Mouse (Mus musculus): ENCODE results near the gene Zfp277.

The Zfp277 gene

DNA sequence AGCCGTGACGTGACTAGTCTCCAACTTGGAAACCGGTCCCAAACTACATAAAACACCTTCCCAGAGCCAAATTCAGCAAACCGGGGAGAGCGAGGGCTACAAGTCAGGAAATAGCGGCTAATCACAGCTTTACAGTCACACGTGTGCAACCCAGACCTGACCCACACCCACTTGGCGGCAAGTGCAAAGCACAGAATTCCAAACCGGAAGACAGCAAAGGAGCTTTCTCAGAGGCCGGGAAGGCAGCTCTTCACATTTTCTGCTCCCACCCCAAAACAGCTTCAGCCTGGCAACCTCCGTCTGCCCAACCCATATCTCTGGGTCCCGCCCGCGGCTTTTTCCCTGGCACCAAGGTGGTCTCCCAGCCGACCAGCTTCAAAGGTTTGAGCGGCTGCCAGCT lies 496 bp downstream of the Zfp277 start:
- DNase-seq (ENCODE audit: low read depth, low spot score): no peak

DNA sequence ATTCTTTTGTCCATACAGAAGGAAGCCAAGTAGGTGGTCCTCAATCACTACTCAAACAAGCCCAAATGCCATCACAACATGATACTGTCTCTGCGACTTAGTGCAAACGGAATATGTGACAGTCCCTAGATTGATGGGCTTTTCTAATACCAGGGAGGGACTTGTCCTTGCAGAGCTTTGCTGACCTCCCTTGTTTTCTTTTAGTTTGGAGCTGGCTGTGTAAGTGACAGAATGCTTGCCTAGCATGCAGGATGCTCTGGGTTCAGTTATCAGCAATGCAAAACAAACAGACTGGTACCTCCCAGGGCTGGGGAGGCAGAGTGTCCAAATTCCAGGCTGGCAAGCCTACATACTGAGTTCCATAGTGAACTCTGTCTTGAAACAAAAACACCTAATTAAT lies 7.7 kb downstream of the Zfp277 start:
- DNase-seq (ENCODE audit: low read depth, low spot score): no peak

DNA sequence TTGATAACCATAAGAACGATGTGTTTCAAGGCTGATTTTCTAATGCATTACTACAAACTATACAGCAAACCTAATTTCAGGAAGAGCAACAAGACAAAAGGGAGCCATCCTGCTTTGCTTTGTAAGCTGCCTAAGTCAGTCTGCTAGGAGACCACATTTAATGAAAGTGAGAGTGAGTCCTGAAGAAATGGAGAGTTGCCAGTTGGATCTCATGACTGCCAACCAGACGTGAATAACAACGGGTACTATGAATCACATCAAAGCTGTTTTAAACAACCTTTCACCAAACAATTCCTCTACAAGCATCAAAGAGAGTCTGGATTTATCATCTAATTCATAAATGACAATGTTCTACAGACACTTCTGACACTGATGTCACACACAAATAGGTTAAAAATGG lies 11.6 kb downstream of the Zfp277 start:
- no peak for DNase-seq (ENCODE audit: low read depth, low spot score)

DNA sequence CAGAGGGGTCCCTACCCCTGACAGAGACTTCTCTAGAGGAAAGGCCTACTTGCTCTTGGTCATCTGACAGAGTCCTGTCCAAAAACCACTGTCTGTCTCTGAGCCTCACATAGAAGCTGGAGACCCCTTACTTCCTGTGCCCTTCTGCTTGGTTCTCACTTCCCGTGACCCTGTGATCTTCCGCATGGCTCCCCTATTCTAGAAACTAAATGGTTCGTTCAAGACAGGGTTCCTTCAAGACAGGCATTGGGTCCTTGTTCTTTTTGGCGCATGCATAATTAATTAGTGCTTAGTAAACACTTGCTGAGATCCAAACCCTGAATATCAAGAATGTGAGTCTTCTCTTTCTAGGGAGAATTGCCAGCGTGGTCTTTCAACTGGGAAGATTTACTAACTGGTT lies 14.6 kb downstream of the Zfp277 start:
- no peak for DNase-seq (ENCODE audit: low read depth, low spot score)

DNA sequence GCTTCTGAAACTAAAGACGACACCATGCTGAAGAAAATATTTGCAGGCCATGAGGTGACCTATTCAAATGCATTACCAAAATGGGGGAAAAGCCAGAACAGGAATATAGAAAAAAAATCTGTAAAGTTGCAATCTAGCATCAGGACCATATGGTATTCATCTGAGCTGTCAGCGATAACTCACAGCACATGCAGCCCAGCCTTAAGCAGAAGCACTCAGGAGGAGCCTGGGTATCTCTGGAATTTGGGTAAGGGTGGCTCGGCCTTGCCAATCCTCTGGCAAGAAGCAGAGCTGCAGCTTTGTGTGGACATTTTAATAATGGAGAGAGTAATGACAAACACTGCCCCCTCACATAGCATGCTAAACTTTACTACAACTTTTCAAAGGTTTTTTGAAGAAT lies 15.7 kb downstream of the Zfp277 start:
- no peak for DNase-seq (ENCODE audit: low read depth, low spot score)

DNA sequence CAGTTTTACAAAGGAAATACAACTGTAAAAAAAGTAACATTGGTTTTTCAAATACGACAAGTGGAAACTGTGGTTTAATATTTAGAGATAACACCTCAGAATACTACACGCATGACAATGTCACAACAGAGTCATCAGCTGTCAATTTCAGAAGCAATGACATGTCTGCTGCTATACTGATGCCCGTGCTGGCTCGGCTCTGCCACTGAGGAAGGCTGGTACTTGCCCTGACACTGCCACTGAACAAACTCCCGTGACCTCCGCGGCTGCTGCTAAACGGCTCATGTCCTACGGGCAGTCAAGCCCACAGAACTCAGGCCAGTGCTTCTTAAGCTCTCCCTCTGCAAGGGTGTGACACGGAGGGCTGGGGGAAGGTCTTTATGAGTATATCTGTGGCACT lies 18.1 kb downstream of the Zfp277 start:
- peak; percentile 71 for DNase-seq (ENCODE audit: low read depth, low spot score)

DNA sequence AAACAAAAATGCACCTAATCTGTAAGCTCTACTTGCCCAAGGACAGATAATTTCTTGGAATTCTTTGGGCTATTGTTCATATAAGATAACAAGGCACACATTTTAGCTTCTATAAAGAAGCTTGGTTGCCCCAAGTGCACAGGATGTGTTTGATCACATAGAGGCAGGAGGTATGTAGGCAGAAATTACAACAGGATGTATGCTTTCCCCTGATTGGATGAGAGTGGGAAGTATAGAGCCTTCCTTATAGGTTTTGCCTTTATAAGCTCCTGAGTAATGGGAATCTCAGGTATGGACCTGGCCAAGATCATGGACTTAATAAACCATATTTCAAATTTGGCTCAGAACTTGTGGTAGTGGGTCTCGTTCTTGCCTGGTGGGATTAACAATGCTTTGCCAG lies 20.7 kb downstream of the Zfp277 start:
- DNase-seq (ENCODE audit: low read depth, low spot score): peak; percentile 13

DNA sequence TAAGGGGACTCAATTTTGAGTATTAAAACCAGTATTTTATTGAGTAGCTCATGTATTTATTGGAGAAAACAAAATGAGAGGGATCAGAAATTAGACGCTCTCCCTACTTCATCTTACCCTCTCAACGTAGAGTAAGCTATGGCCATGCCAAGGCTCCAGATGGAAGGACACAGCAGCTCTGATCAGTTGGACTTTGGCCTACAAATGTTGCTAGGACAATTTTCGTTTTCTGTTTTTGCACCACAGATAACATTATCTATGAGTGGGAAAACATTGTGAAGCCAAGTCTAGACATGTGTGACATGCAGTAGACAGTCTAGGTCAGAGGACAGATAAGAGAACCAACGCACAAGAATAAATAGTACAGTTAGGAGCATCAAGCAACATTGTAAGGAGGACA lies 28.4 kb downstream of the Zfp277 start:
- no peak for DNase-seq (ENCODE audit: low read depth, low spot score)

DNA sequence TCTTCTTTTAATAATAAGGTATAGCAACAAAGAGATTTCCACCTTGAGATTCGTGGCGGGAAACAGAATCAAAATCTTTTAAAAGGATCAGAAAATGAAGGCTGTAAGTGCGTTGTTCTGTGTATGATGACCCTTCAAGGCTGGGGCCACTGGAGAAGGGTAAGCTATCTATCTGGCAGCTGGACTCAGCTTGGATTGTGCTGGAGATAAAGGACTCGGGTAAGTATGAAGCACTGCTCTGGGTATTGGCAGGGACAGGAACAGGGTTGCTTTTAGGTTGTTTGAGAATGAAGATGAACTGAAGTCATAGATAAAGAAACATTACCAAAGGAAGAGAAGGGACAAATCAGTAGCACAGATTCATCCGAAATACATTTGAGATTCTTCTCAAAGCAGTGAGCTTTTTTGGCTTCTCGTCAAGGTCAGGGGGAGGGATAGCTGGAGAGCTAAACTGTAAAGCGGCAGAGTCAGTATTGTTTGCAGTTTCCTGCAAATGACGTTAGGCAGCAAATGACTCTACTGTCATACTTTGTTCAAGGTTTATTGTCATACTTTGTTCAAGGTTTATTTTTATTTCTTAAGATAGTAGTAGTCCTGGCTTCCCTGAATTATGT lies 30.3 kb downstream of the Zfp277 start:
- DNase-seq (ENCODE audit: low read depth, low spot score): no peak

DNA sequence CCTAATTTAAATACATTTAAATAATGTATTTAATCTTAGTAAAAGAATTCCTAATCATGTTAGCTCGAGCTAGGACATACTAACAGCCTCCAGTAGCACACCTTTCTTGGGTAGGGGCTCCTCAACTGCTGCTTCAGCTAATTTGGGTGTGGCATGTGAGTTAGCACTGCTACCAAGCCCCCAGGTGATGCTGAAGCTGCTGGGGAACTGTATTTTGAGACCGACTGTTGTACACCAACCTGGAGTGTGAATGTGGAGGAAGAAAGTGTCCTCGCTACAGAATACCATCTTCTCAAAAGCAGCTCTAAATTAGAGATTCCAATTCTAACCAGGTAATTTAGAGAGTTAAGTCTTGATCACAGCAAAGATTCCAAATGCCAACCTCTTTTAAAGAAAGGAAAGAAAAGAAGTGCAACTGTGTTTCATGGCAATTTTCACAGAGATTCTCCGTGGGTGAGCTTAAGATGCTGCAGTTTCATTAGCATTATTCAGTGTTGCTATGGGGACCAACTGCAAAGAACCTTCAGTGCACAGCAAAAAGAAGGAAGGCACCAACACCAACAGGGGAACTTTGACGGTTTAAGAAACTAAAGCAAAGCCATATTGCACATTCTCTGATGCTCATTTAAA lies 30.9 kb downstream of the Zfp277 start:
- DNase-seq (ENCODE audit: low read depth, low spot score): no peak

DNA sequence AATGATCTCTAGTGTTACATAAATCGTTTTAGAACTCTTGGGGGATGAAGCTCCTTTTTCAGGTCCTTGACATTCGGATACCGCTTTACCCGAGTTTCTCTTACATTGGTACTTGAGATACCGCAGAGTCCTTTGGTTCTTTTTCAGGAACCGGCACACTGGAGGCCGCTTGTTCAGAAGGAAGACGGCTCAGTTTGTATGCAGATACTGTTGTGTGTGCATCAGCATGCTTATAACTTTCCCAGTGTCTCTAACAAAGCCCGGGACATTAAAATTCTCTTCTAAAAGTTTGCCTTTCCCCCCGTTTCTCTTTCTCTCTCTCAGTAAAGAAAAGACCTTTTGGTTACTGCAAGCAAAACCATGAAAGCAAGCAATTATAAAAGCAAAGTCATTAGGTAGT lies 45.9 kb downstream of the Zfp277 start:
- no peak for DNase-seq (ENCODE audit: low read depth, low spot score)

DNA sequence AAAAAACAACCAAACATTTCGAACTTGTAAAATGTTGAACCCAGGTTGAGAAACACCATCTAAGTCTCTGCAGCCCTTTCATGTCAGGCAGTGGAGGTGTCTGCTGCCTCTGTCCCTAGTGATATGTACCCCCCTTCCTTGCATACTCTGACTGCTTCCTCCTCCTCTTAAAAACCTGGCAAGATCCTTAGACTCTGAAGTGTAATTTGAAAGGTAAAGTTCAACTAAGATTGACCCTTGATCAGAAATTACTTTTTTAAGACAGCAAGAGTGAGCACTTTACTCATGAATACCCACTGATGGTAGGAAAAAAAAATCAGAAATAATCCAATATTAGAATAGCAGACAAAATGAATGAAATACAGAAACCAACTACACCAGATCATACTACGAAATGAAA lies 46.3 kb downstream of the Zfp277 start:
- no peak for DNase-seq (ENCODE audit: low read depth, low spot score)

DNA sequence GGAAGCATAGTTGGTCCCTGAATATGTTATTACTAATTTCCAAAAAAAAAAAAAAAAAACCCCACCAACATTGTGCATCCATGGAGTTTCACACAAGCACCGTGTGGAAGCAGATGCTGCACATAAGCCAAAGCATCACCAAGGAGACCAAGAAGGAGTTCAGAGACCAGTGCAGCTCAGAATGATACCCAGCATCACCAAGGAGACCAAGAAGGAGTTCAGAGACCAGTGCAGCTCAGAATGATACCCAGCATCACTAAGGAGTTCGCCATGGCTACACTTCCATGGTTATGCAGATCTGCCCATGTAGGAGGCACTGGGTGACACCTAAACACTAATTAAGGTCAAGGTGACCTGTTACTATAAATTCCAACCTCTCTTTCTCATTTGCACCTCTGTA lies 46.8 kb downstream of the Zfp277 start:
- DNase-seq (ENCODE audit: low read depth, low spot score): no peak

DNA sequence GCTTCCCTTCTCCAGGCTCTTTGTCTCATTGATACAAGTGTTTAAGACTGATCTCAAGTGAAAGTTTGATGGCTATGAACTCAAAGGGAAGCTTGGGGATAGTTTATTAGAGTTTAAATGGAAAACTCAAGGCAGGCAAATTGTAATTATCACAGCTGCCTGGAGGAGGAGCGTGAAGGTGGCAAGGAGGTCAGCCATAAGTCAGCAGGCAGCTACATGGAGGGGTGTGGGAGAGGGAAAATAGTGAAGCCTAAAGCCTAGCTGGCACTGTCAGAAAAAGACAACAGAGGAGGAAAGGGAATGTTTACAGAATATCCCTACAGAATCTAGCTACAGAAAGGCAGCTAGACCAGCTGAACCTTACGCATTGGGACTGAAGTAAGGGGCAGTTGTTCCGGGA lies 52.8 kb downstream of the Zfp277 start:
- DNase-seq (ENCODE audit: low read depth, low spot score): no peak

DNA sequence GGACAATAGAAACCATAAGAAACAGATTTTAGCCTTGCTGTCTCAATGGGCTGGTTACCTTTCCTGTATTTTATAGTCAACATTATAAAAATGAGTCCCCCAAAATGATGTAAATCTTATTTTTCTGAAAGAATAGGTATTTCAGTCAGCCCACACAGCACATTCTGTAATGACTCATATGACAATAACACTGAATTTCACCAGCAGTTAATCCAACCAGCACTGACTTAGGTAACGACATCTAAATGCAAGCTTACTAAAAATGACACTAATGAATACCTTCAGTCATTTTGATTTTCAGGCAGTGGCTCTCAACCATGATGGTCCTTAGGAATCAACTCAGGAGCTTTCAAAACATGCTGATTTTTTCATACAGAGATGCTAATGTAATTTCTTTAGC lies 54.4 kb downstream of the Zfp277 start:
- DNase-seq (ENCODE audit: low read depth, low spot score): no peak

DNA sequence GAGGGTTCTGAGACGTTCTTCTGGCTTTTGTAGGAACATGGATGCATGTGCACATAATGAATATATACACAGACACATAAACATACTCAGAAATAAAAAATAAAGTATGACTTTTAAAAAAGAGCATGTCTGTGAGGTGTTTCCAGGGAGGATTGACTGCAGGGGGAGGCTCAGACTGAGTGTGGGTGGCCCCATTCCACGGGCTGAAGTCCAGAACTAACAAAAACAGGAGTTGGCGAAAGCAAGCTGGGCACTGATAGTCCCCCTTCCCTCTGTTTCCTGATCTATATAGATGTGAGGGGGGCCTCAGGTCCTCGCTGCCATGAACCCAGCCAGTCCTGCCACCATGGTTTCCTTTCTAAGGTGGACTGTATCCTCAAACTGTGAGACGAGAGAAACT lies 57.9 kb downstream of the Zfp277 start:
- no peak for DNase-seq (ENCODE audit: low read depth, low spot score)

DNA sequence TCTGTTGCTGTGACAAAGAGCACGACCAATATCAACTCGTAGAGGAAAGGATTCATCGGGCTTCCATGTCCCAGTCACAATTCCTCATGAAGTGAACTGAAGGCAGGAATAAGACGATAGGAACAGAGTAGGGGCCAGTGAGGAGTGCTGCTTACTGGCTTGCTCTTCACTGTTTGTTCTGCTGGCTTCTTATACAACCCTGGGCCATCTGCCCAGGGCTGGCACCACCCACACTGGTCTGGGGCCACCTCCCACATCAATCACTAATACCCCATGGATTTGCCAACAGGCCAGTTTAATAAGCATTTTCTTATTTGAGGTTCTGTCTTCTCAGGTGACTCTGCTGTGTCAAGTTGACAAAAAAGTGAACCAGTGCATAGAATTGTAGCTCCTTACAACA lies 60.4 kb downstream of the Zfp277 start:
- no peak for DNase-seq (ENCODE audit: low read depth, low spot score)

DNA sequence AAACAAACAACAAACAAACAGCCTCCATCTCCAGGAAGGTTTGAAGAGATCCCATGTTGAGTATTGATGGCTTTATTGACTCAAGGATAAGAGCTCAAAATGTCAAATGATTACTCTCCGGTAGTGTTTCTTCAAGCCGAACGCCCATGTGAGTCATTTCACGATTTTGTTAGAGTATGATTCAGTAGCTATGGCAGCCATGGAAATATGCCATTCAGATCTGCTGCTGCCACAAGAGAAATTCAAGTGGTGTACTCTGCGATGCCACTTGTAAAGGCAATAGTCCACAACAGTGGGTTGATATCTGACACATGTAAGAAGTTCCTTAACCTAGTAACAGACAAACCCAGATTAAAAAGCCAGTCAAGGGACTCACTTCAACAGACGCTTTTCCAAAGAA lies 62.0 kb downstream of the Zfp277 start:
- peak; percentile 10 for DNase-seq (ENCODE audit: low read depth, low spot score)

DNA sequence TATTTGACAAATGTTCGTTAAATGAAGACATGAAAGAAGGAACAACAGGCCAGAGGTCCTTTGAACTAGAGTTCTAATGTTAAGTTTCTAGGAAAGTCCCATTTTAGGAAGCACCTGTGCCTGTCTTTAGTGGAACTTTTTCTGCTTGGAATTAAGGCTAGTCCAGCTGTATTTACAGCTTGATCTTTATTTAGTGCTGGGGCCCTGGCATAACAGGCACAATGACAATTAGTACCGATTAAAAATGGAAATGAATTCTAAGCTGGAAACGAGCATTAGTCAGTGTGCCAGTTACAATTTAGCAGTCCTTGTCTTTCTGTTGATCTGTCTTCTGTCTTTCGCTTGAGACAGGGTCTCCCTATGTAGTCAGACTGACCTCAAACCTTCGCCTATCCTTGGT lies 63.2 kb downstream of the Zfp277 start:
- no peak for DNase-seq (ENCODE audit: low read depth, low spot score)

DNA sequence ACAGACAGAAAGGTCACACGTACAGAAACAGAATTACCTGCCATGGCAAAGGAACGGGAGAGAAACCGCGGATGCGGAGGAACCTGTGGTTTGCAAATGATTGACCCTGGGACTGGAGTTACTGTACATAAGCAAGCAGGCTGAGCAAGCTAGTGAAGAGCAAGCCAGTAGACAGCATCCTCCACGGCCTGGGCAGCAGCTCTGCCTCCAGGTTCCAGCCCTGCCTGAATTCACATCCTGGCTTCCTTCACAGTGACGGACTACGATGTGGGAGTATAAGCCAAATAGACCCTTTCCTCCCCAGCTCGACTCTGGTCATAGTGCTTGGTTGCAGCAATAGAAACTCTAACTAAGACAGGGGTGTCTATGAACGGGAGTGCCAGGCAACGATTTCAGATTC lies 63.9 kb downstream of the Zfp277 start:
- DNase-seq (ENCODE audit: low read depth, low spot score): peak; percentile 17

DNA sequence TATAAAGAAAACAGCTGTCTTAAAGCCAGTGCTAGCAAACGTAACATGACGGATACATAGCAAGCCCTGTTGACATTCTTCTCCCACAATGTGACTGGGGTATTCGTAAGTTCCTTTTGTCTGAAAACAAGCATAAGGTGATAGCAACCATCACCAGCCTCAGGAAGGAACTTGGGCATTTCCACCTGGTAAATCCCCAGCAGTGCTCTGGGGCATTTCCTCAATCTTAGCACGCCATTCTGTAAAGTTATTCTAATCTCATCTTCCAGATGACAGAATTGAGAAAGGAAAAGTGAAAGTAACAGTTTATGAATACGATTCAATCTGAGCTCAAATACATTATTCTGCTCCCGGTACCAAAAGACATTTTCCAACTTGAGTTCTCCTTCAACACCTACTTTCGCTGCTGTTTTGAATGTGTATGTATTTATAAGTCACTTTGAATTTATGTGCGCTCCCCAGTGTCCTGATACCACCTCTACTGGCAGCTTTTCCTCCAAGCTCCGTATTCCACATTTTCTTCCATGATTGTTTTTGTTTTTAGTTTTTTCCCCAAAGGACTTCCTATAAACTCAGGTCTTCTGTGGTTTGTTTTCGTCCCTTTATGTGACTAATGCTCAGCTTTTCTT lies 64.4 kb downstream of the Zfp277 start:
- peak; percentile 66 for DNase-seq (ENCODE audit: low read depth, low spot score)

DNA sequence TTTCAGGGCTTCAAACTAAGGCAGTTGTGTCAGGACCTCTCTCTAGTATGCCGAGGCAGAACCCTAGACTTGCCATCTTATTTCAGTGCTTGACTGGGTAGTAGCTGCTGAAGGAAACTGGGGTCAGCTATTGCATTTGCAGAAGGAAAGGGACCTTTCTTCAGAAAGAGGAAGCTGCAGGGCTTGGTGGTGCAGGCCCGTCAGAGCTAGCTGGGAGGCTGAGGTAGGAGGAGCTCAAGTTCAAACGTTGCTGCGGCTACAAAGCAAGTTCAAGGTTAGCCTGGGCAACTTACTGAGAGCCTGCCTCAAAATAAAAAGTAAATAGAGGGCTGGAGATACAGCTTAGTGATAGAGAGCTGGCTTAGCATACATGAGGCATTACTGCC lies 66.2 kb downstream of the Zfp277 start:
- peak; percentile 13 for DNase-seq (ENCODE audit: low read depth, low spot score)

Data from CD4-positive, CD25-positive, alpha-beta regulatory T cell, adult 2 months (primary cell).